Mouse (Mus musculus) spleen, adult 2 months (tissue): ENCODE results near the gene C8g. TPM values are rescaled to one million over a fixed set of nuclear protein-coding genes. Genes with fewer than 3 reads are reported as not detected.

Source experiments
- DNase-seq, 2 experiments: peaks; one replicate each; pipeline versions ENCODE4 v3.0.0 to v3.0.0-alpha.2; 2012 to 2021; ENCODE audit warnings: low spot score in 2 of 2, low read depth in 1 of 2
- H3K27ac ChIP-seq: fragments of 200-500 bp; 2 replicates; pipeline ENCODE4 v1.5.1; 2012; ENCODE audit warnings: low read length, inconsistent platforms; ENCODE audit not compliant: insufficient read depth
- H3K27me3 ChIP-seq: fragments of 200-500 bp; 2 replicates; pipeline ENCODE4 v1.6.1; 2012; ENCODE audit warnings: mild to moderate bottlenecking, moderate library complexity, low read length, inconsistent platforms; ENCODE audit not compliant: control insufficient read depth, insufficient read depth
- H3K36me3 ChIP-seq: fragments of 200-500 bp; 2 replicates; pipeline ENCODE4 v1.6.1; 2012; ENCODE audit warnings: mild to moderate bottlenecking, low read length, inconsistent platforms; ENCODE audit not compliant: control insufficient read depth, insufficient read depth
- H3K4me1 ChIP-seq: fragments of 200-500 bp; 2 replicates; pipeline ENCODE4 v1.6.1; 2011; ENCODE audit warnings: inconsistent platforms; ENCODE audit not compliant: control insufficient read depth, insufficient read depth, insufficient read length
- H3K4me3 ChIP-seq: fragments of 200-500 bp; 2 replicates; pipeline ENCODE4 v1.5.1; 2011; ENCODE audit warnings: mild to moderate bottlenecking, inconsistent platforms; ENCODE audit not compliant: insufficient read depth, insufficient read length; ENCODE audit errors: extremely low read depth
- CTCF ChIP-seq: fragments of 200-500 bp; IDR thresholded peaks from 2 replicates; pipeline ENCODE4 v1.5.1; 2011; ENCODE audit warnings: mild to moderate bottlenecking, inconsistent platforms; ENCODE audit not compliant: insufficient read depth, insufficient read length, insufficient replicate concordance; ENCODE audit errors: extremely low read depth
- POLR2A ChIP-seq: fragments of 200-500 bp; IDR thresholded peaks from 2 replicates; pipeline ENCODE4 v1.6.1; 2011; ENCODE audit warnings: low read depth, low read length, inconsistent platforms
- WGBS: fragments of 180-500 bp; shearing (Covaris S2); methylation state at CpG from one replicate; pipeline ENCODE4 v1.1.7; 2018; 5-methylcytosine and 5-hydroxymethylcytosine counted together
- polyA plus RNA-seq: library from polyadenylated mRNA; depleted of rRNA; stranded (reverse); fragments of >200 nt; gene quantifications from 2 replicates; pipeline ENCODE4 v1.2.3, GENCODE M21; 2012; rRNA removed

Gene C8g
- 1.9 TPM in 2 replicates for polyA plus RNA-seq

DNA sequence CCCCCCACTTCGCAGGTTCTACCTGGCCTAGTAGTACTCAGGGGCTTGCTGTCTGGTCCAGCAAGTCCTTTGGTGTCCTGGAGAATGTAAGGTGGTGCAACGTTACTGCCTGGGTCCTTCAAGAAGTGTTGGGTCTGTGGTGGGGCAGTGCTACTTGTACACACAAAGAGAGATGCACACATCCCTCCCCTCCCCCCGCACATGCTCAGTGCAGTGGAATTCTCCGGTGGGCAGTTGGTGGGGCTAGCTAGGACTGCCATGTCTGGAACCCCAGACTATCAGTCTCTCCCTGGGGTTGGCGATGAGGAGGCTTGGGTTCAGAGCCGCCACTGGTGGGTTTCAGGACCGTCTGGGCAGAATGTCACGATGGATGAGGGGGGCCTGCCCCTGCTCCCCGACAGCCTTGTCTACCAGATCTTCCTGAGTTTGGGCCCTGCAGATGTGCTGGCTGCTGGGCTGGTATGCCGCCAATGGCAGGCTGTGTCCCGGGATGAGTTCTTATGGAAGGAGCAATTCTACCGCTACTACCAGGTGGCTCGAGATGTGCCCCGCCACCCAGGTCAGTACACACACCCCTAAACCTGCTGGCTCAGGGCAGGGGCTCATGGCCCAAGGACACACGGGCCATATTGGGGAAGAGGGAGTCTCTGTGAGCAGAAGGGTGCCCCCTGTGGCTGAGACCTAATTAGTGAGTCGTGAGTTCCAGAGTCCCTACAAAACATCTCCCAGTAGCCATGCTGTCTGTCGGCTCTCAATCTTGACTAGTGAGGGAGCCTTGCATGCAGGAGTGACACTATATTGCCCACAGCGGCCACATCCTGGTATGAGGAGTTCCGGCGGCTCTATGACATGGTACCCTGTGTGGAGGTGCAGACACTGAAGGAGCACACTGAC, at the start of gene C8g:
C8g (minus strand) TSS at position 127 of the 894 bp plus-strand sequence.
- Histone ChIP-seq H3K36me3 (peaks cover 15% of the 10 kb centered on the region), H3K4me3 (peak within 1 kb of the TSS; percentile 83), H3K4me1 (peaks cover 14% of the 10 kb centered on the region; the same call in 1 of the 2 replicates), H3K27ac (peak within 1 kb of the TSS; percentile 58), H3K27me3 (no peaks in the 10 kb centered on the region)
- no peak for DNase-seq
- 76% methylated on average over 20 of the region's 20 CpGs for WGBS
- TF ChIP-seq CTCF: no peak
- TF ChIP-seq POLR2A: no peak

DNA sequence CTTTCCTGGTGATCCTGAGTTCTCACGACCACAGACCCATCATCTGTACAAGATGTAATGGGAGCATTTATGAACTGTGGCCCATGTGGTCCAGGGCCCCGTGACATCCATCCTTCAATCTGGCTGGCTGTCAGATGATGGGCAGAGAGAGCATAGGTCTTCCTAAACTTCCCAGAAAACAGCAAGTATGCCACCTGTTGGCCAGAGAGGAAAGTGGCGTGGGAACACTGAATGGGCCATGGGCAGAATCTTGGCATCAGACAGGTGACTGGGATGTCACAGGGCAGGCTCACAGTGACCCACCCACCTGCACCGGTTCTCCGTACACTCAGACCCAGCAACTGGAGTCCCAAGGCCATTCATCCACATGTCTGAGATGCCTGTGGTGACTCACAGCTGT, 49.7 kb upstream of the C8g start:
- no peaks in the 10 kb centered on the region for H3K27me3 ChIP-seq
- H3K4me3 ChIP-seq: no peak overlapping the region
- DNase-seq: peak in 1 of 2 experiments; percentile 63
- peaks cover 12% of the 10 kb centered on the region; the same call in 1 of the 2 replicates for H3K4me1 ChIP-seq
- H3K36me3 ChIP-seq: no peaks in the 10 kb centered on the region
- no peak for TF ChIP-seq POLR2A
- peak; percentile 57; the same call in 1 of the 2 replicates for TF ChIP-seq CTCF
- WGBS: 41% methylated on average over 5 of the region's 5 CpGs
- H3K27ac ChIP-seq: no peak overlapping the region

DNA sequence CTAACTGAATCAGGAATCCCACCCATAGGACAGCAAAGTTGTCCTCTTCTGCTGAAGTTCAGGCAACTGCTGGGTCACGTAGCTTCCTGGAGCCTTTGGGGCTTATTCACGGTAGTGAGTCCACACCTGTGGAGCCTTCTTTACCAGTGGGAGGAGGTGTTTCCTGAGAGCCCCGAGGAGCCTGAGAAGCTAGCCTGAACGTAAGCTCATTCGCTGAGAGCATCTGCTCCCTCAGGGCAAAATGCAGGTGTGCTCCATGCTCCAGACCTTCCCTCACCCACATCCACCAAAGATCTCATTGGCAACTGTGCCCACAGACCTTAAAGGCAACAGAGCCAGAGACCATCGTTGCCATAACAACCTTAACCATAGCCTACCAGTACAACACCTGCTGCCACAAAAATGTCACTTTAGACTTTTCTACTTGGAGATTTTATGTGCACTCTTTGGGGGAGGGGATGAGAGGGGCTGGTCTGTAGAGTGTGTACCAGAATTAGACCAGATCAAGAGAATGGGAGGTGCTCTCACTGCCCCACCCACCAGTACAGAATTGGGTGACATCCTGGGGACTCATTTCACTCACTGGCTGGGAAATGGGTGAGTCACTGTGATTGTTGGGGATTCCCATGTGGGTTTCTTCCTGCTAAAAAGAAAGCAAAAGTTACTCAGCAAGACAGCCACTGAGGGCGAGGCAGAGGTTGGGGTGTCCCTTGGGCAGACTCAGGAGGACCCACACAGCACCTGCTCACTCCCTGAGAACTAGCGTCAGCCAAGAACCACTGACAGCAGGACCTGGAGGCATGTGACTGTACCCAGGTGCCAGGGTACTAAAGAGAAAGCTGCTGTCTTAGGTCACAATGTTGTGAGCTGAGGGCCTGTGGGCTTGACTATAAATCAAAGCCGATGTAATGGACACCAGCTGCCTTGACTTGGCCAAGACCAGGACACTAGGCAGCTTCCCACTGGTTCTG, 47.8 kb upstream of the C8g start:
- Histone ChIP-seq H3K4me1 (peaks cover 20% of the 10 kb centered on the region), H3K27ac (peak overlapping the region; percentile 64), H3K36me3 (no peaks in the 10 kb centered on the region), H3K4me3 (no peak overlapping the region), H3K27me3 (no peaks in the 10 kb centered on the region)
- 24% methylated on average over 9 of the region's 9 CpGs for WGBS
- peak; percentile 38 to 67 for DNase-seq
- TF ChIP-seq POLR2A: no peak

DNA sequence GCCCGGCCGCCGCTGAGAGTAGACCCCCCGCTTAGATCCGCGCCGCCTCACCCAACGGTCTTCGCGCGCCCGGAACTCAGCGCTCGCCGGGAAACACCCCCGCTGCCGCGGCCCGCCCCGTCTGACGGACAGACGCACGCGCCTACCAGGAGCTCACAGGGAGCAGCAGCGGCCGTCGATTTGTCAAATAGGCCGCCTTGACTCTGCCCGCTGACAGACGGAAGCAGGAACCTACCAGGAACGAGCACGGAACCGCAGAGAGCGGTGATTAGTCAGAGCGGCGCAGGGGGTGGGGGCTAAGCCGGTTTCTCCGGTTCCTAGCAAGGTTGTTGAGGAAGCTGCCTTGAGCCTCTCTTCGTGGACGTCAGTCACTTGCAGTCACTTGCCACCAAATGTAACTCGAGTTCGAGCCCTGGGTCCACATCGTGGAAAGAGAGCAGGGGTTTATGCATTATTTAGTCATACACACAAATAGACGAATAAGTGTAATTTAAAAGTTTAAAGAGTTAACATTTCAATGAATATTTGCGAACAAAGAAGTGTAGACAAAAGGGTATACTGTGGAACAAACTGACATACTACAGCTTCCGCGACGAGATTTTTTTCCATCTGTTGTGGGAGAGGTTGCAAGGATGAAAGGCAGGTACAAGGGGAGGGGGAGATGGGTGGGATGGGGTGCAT, 45.4 kb upstream of the C8g start, which contains the start of gene Traf2:
Traf2 (minus strand) TSS at position 130 of the 681 bp plus-strand sequence.
- H3K4me1 ChIP-seq: peaks cover 20% of the 10 kb centered on the region
- no peaks in the 10 kb centered on the region for H3K36me3 ChIP-seq
- H3K27me3 ChIP-seq: no peaks in the 10 kb centered on the region
- H3K4me3 ChIP-seq: peak within 1 kb of the TSS; percentile 96
- TF ChIP-seq POLR2A (peak; percentile 25), CTCF (no peak)
- WGBS: 4% methylated on average over 48 of the region's 48 CpGs
- peak; percentile 99 for DNase-seq
- peak within 1 kb of the TSS; percentile 95 for H3K27ac ChIP-seq

DNA sequence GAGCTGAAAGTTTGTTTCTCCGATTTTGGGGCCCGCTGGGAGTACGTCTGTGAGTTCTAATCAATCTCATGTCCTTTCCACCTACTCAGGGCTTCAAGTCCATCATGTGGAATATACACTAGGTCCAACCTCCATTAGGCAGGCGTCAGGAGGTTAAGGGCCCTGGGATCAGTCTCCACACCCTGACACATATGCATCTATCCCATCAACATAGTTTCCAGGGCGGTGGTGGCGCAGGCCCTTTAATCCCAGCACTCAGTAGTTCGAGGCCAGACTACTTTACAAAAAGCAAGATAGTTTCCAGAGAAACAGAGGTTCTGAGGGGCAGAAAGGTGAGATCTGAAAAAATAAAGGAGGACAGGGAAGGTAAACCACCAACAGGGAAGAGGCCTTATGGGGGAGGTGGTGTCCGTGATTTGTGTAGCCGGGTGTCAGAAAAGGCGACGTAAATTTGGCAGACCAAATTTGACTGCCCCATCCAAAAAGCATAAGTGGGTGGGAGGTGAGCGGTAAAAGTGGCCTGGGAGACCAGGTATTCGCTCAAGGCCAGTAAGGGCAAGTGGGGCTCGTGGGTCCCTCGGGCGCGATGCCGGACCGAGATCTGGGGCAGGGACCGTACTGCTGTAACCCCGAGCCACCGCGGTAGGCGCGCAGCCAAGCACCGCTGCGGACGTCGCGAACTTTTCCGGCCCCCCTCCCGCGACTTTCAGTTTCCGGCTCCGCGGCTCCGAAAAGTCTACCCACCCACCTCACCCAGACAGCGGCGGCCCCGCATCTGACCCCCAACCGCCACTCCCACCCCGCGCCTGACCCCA, 44.7 kb upstream of the C8g start:
- Histone ChIP-seq H3K4me1 (peaks cover 23% of the 10 kb centered on the region), H3K27ac (peak overlapping the region; percentile 95), H3K36me3 (no peaks in the 10 kb centered on the region), H3K27me3 (no peaks in the 10 kb centered on the region), H3K4me3 (peak overlapping the region; percentile 96)
- no peak for DNase-seq
- no peak for TF ChIP-seq CTCF
- no peak for TF ChIP-seq POLR2A
- WGBS: 6% methylated on average over 43 of the region's 43 CpGs
